Mouse (Mus musculus): ENCODE data around the gene Csrp2. TPM values are rescaled to one million over a fixed set of nuclear protein-coding genes. Genes with fewer than 3 reads are reported as not detected.

Csrp2 gene
- polyA plus RNA-seq, 1 experiment from 2014 or later: 169 TPM

DNA sequence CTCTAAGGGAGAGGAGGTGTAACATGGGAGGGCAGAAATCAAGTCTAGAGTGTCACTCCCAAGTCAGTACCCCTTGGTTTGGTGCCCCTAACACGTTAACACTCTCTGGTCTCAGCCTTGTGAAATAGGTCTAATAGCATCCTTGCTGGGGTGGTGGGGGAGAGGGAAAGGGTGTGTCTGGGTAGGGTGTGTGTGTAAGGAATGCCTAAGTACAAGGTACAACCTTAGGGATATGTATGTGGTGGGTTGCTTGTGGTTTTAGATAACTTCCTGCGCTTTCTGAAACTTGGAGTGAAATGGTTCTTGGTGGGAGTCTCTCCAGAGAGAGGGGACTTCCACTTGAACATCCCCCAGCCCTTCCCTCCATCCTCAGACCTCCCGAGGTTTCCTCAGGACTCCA, 2.3 kb downstream of the Csrp2 start:
- H3K27ac ChIP-seq (replicated peaks; ENCODE audit: low read depth, low read length): no peak overlapping the region
- H3K9ac ChIP-seq (ENCODE audit: low read depth, low read length): no peak overlapping the region

DNA sequence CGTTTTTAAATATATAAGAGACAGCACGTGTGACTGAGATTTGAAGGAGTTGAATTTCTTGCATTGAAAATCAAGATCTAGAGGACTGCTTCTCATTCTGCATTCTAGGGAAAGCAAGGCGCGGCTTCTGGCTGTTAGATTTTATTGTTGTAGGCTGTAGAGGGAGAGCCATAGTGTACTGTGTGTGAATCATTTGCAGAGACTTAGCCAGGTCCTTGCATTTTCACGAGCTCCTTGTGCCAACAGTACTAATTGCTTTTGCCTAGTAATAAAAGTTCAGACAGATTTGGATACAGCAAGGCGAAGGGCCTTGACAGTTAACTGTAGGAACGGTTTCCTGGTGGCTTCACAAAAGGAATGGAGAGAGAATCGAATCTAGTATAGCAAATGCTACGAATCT, 3.0 kb downstream of the Csrp2 start:
- WGBS: 65% methylated on average over 9 of the region's 9 CpGs
- Histone ChIP-seq H3K9me3 (ENCODE audit: control insufficient read depth, low read length) (no peaks in the 10 kb centered on the region), H3K4me3 (ENCODE audit: low read depth, low read length) (peak overlapping the region; percentile 67), H3K4me2 (ENCODE audit: low read depth, low read length) (peak overlapping the region; percentile 91), H3K36me3 (ENCODE audit: control insufficient read depth, insufficient read depth, low read length) (no peaks in the 10 kb centered on the region), H3K4me1 (ENCODE audit: control insufficient read depth, insufficient read depth, low read length) (peaks cover 52% of the 10 kb centered on the region), H3K27ac (replicated peaks; ENCODE audit: low read depth, low read length) (no peak overlapping the region), H3K27me3 (replicated peaks; ENCODE audit: control insufficient read depth, insufficient read depth, low read length) (no peaks in the 10 kb centered on the region), H3K9ac (ENCODE audit: low read depth, low read length) (peak overlapping the region; percentile 34; the same call in 1 of the 2 replicates)
- no peak for ATAC-seq (ENCODE audit: low read depth)
- no peak for DNase-seq (ENCODE audit: low spot score)

More for the DNA sequence above, 2.3 kb downstream of the Csrp2 start:
- H3K4me2 ChIP-seq (ENCODE audit: low read depth, low read length): peak overlapping the region; percentile 91
- WGBS: 56% methylated on average over 3 of the region's 3 CpGs
- H3K36me3 ChIP-seq (ENCODE audit: control insufficient read depth, insufficient read depth, low read length): no peaks in the 10 kb centered on the region
- no peaks in the 10 kb centered on the region for H3K9me3 ChIP-seq (ENCODE audit: control insufficient read depth, low read length)
- H3K4me3 ChIP-seq (ENCODE audit: low read depth, low read length): peak overlapping the region; percentile 67
- H3K27me3 ChIP-seq (replicated peaks; ENCODE audit: control insufficient read depth, insufficient read depth, low read length): no peaks in the 10 kb centered on the region
- DNase-seq (ENCODE audit: low spot score) (no peak), ATAC-seq (ENCODE audit: low read depth) (no peak)
- H3K4me1 ChIP-seq (ENCODE audit: control insufficient read depth, insufficient read depth, low read length): peaks cover 48% of the 10 kb centered on the region

DNA sequence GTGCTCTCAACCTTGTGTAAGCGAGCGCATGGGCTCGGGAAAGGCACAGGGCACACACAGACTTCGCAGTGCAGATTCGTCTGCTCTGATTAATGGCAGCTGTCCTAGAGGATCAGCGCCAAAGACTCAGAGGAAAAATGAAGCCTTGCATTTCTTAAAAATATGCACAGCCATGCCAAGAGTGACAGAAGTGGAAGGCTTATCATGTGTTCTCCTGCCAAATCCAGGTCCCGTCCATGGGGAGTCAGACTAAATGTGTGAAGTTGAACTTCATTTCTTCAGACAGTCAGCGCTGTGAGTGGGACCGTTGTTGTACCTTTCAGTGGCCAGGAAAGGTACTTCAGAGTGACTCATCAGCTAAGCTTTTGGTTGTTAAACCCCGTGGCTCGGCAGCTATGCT, 7.9 kb downstream of the Csrp2 start:
- Histone ChIP-seq H3K9ac (ENCODE audit: low read depth, low read length) (no peak overlapping the region), H3K36me3 (ENCODE audit: control insufficient read depth, insufficient read depth, low read length) (no peaks in the 10 kb centered on the region), H3K27ac (replicated peaks; ENCODE audit: low read depth, low read length) (peak overlapping the region; percentile 75), H3K4me1 (ENCODE audit: control insufficient read depth, insufficient read depth, low read length) (peaks cover 63% of the 10 kb centered on the region), H3K4me2 (ENCODE audit: low read depth, low read length) (peak overlapping the region; percentile 31), H3K27me3 (replicated peaks; ENCODE audit: control insufficient read depth, insufficient read depth, low read length) (no peaks in the 10 kb centered on the region), H3K4me3 (ENCODE audit: low read depth, low read length) (no peak overlapping the region), H3K9me3 (ENCODE audit: control insufficient read depth, low read length) (no peaks in the 10 kb centered on the region)
- ATAC-seq (ENCODE audit: low read depth): peak; percentile 35
- WGBS: 28% methylated on average over 11 of the region's 11 CpGs
- DNase-seq (ENCODE audit: low spot score): peak; percentile 89

DNA sequence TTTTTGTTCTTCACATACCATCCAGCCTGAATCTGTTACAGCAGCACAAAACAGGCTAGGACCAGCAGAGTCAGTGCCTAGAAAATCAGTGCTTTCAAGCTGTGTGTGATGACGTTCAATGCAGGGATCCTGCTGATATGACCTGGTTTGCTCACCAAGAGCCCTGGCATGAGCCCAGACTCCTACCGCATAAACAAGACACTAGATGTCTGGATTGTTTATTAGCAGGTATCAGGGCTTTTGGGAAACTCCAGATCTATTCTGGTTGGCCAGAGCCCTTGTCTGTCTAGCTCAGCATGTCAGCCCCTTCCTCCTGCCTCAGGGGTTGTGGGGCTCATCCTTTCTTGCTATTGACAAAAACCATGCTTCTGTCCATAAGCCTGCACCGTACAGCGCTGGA, 10.2 kb downstream of the Csrp2 start:
- Histone ChIP-seq H3K9me3 (ENCODE audit: control insufficient read depth, low read length) (no peaks in the 10 kb centered on the region), H3K27me3 (replicated peaks; ENCODE audit: control insufficient read depth, insufficient read depth, low read length) (no peaks in the 10 kb centered on the region), H3K4me2 (ENCODE audit: low read depth, low read length) (no peak overlapping the region), H3K9ac (ENCODE audit: low read depth, low read length) (no peak overlapping the region), H3K4me1 (ENCODE audit: control insufficient read depth, insufficient read depth, low read length) (peaks cover 53% of the 10 kb centered on the region), H3K27ac (replicated peaks; ENCODE audit: low read depth, low read length) (no peak overlapping the region), H3K4me3 (ENCODE audit: low read depth, low read length) (no peak overlapping the region), H3K36me3 (ENCODE audit: control insufficient read depth, insufficient read depth, low read length) (no peaks in the 10 kb centered on the region; the same call in 1 of the 2 replicates)
- ATAC-seq (ENCODE audit: low read depth) (no peak), DNase-seq (ENCODE audit: low spot score) (no peak)
- WGBS: 47% methylated on average over 4 of the region's 4 CpGs

DNA sequence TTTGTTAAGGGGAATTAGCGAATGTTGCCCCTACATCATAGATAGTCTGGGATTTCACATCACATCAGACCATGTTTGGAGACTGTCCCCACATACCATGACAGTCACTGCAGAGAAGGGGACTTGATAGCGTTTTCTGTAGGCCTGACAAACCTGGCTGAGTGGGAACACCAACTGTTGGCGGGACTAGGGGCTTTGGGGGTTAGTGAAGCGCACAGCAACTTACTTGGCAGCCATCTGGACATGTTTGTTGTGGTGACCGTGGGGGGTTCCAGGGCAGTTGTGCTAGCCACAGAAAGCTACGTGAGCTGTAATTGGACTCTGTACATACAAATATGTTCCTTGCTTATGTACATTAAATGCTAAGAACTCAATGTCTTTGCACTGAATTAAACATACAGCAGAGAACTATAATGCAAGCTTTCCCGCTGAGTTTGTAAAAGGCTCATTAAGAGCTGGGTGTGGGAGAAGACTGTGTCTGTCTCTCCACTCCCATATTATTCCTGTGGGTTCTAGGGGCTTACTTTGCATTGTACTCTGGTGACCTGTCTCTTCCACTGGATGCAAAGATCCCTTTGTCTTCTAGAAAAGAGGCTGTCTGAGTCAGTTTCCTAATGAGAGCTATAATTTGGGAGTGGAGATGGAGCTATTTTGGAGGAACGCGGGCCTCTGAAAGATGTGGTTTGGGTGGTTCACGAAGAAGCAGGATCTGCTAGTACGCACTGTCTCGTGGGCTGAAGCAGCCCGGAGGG, 11.7 kb downstream of the Csrp2 start:
- Histone ChIP-seq H3K9ac (ENCODE audit: low read depth, low read length) (no peak overlapping the region; the same call in 1 of the 2 replicates), H3K4me1 (ENCODE audit: control insufficient read depth, insufficient read depth, low read length) (peaks cover 46% of the 10 kb centered on the region)
- 40% methylated on average over 13 of the region's 13 CpGs for WGBS

DNA sequence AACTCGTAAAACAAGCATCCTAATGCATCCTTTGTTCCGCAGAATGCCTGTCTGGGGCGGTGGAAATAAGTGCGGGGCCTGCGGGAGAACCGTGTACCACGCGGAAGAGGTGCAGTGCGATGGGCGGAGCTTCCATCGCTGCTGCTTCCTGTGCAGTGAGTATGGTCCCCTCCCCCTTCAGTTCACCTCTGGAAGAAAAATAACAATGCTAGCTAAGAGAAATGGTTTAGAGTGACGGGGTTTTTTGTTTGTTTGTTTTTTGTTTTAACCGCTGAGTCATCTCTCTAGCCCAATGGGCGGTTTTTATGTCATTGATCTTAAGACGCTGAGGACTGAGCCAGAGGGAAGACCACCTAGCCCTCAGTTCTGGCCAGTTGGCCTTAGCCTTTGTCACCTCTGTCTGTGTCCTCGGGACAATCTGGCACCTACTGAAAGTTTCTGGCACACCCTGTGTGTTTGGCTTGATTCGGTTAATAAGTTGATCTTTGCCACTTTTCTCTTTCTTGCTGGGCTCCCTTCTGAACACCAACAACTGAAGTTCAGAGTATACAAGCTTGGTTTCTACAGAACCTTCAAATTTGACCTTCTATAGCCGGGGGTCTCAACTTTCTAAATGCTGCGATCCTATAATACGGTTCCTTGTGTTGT, 12.4 kb downstream of the Csrp2 start:
- Histone ChIP-seq H3K4me2 (ENCODE audit: low read depth, low read length) (peak overlapping the region; percentile 35), H3K27ac (replicated peaks; ENCODE audit: low read depth, low read length) (peak overlapping the region; percentile 58), H3K9ac (ENCODE audit: low read depth, low read length) (no peak overlapping the region; the same call in 1 of the 2 replicates), H3K9me3 (ENCODE audit: control insufficient read depth, low read length) (no peaks in the 10 kb centered on the region), H3K4me3 (ENCODE audit: low read depth, low read length) (peak overlapping the region; percentile 11; the same call in 1 of the 2 replicates), H3K27me3 (replicated peaks; ENCODE audit: control insufficient read depth, insufficient read depth, low read length) (no peaks in the 10 kb centered on the region), H3K4me1 (ENCODE audit: control insufficient read depth, insufficient read depth, low read length) (peaks cover 39% of the 10 kb centered on the region), H3K36me3 (ENCODE audit: control insufficient read depth, insufficient read depth, low read length) (peaks cover 7% of the 10 kb centered on the region; the same call in 1 of the 2 replicates)
- ATAC-seq (ENCODE audit: low read depth): peak; percentile 75
- WGBS: 57% methylated on average over 20 of the region's 20 CpGs
- peak; percentile 87 for DNase-seq (ENCODE audit: low spot score)

More for the DNA sequence above, 11.7 kb downstream of the Csrp2 start:
- Histone ChIP-seq H3K4me3 (ENCODE audit: low read depth, low read length) (peak overlapping the region; percentile 11; the same call in 1 of the 2 replicates), H3K27me3 (replicated peaks; ENCODE audit: control insufficient read depth, insufficient read depth, low read length) (no peaks in the 10 kb centered on the region), H3K36me3 (ENCODE audit: control insufficient read depth, insufficient read depth, low read length) (peaks cover 7% of the 10 kb centered on the region; the same call in 1 of the 2 replicates), H3K27ac (replicated peaks; ENCODE audit: low read depth, low read length) (peak overlapping the region; percentile 58), H3K4me2 (ENCODE audit: low read depth, low read length) (peak overlapping the region; percentile 35), H3K9me3 (ENCODE audit: control insufficient read depth, low read length) (no peaks in the 10 kb centered on the region)
- peak; percentile 58 for ATAC-seq (ENCODE audit: low read depth)
- peak; percentile 84 for DNase-seq (ENCODE audit: low spot score)

DNA sequence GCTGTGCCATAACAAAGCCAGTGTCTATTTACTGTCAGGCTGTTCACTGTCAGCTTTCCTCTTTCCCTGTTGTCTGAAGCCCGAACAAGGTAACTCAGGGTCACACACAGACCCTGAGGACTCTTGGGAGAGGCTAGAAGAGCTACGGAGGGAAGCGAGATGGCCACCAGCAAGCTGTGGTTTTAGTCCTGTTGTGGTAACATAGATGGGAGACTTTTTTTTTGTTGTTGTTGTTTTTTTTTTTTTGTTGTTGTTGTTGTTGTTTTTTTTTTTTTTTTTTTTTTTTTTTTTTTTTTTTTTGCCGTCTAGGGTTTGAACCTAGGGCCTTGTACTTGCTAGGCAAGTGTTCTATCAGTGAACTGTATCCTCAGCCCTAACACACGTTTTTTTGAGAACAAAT, 14.0 kb downstream of the Csrp2 start:
- H3K9ac ChIP-seq (ENCODE audit: low read depth, low read length): no peak overlapping the region
- ATAC-seq (ENCODE audit: low read depth) (no peak), DNase-seq (ENCODE audit: low spot score) (no peak)
- H3K27ac ChIP-seq (replicated peaks; ENCODE audit: low read depth, low read length): no peak overlapping the region
- H3K4me3 ChIP-seq (ENCODE audit: low read depth, low read length): no peak overlapping the region
- H3K4me2 ChIP-seq (ENCODE audit: low read depth, low read length): no peak overlapping the region
- peaks cover 15% of the 10 kb centered on the region for H3K36me3 ChIP-seq (ENCODE audit: control insufficient read depth, insufficient read depth, low read length)
- no peaks in the 10 kb centered on the region for H3K9me3 ChIP-seq (ENCODE audit: control insufficient read depth, low read length)
- peaks cover 25% of the 10 kb centered on the region for H3K4me1 ChIP-seq (ENCODE audit: control insufficient read depth, insufficient read depth, low read length)
- 75% methylated on average over 5 of the region's 5 CpGs for WGBS
- H3K27me3 ChIP-seq (replicated peaks; ENCODE audit: control insufficient read depth, insufficient read depth, low read length): no peaks in the 10 kb centered on the region

DNA sequence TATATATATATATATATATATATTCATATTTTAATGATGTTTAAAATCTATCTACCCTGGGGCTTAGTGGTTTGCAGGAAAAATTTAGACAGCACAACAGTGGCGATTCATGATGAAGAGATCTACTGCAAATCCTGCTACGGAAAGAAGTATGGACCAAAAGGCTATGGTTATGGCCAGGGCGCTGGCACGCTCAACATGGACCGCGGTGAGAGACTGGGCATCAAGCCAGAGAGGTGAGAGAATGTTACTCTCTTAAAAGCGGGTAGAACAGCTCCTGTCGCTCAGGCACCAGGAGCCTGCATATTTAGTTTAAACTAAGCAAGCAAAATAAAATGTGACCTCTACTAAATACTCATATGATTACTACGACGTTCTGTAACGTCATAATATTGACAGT, 15.5 kb downstream of the Csrp2 start:
- DNase-seq (ENCODE audit: low spot score): no peak
- Histone ChIP-seq H3K27me3 (replicated peaks; ENCODE audit: control insufficient read depth, insufficient read depth, low read length) (no peaks in the 10 kb centered on the region), H3K4me3 (ENCODE audit: low read depth, low read length) (no peak overlapping the region), H3K4me1 (ENCODE audit: control insufficient read depth, insufficient read depth, low read length) (peaks cover 12% of the 10 kb centered on the region; the same call in 1 of the 2 replicates), H3K4me2 (ENCODE audit: low read depth, low read length) (no peak overlapping the region), H3K36me3 (ENCODE audit: control insufficient read depth, insufficient read depth, low read length) (peaks cover 27% of the 10 kb centered on the region), H3K9me3 (ENCODE audit: control insufficient read depth, low read length) (no peaks in the 10 kb centered on the region), H3K27ac (replicated peaks; ENCODE audit: low read depth, low read length) (no peak overlapping the region), H3K9ac (ENCODE audit: low read depth, low read length) (no peak overlapping the region)
- ATAC-seq (ENCODE audit: low read depth): no peak
- WGBS: 84% methylated on average over 11 of the region's 11 CpGs
